Mouse (Mus musculus) testis, adult 2 months (tissue): ENCODE results near the gene Morc3.

Experiments
- CTCF ChIP-seq: fragments of 200-500 bp; IDR thresholded peaks from 2 replicates; pipeline ENCODE4 v1.5.1; 2012; ENCODE audit warnings: low read depth, mild to moderate bottlenecking, inconsistent platforms, low read length, moderate library complexity; ENCODE audit not compliant: control insufficient read depth, insufficient read depth, insufficient replicate concordance
- POLR2A ChIP-seq: fragments of 200-500 bp; IDR thresholded peaks from 2 replicates; pipeline ENCODE4 v1.6.1; 2012; ENCODE audit warnings: low read depth, mild to moderate bottlenecking, inconsistent platforms, low read length, moderate library complexity; ENCODE audit not compliant: control insufficient read depth

DNA sequence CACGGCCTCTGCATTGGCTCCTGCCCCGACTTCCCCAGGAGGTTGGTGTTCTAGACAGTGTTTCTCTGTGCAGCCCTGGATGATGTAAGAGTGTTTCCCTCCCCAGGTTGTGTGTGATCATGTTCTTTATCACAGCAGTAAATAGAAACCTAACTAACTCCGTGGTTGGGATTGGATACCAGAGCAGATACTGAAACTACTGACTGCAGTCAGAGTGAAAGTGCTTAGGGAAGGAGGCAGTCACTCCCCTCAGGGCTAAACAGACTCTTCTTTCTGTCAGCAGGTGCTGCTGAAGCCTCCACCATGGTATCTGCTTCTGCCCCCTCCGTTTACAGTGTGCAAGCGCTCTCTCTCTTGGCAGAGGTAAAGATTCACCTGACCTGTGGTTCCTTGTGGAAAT is 33.3 kb upstream of the Morc3 start:
- TF ChIP-seq CTCF = no peak
- TF ChIP-seq POLR2A = no peak
